Mouse (Mus musculus) gastrocnemius, postnatal 14 days (tissue): Measurements from ENCODE around the gene Ccdc187. TPM values are rescaled to one million over a fixed set of nuclear protein-coding genes. Genes with fewer than 3 reads are reported as not detected.

ENCODE experiments used
- DNase-seq: peaks from one replicate; pipeline ENCODE4 v3.0.0; 2021; ENCODE audit warnings: mixed read lengths
- intact Hi-C: fragments of 180-260 bp; cut with DNase I; formaldehyde crosslinking; loops from one replicate; pipeline ENCODE4 v1.15.1; 2025; ENCODE audit warnings: low total_unique reads
- total RNA-seq, 2 experiments: library from RNA; stranded (reverse); gene quantifications; 2 replicates each; pipeline ENCODE4 v1.2.3; 2021

Ccdc187 gene
- total RNA-seq, 2 experiments from 2014 or later = 0.04 to 0.09 TPM

DNA sequence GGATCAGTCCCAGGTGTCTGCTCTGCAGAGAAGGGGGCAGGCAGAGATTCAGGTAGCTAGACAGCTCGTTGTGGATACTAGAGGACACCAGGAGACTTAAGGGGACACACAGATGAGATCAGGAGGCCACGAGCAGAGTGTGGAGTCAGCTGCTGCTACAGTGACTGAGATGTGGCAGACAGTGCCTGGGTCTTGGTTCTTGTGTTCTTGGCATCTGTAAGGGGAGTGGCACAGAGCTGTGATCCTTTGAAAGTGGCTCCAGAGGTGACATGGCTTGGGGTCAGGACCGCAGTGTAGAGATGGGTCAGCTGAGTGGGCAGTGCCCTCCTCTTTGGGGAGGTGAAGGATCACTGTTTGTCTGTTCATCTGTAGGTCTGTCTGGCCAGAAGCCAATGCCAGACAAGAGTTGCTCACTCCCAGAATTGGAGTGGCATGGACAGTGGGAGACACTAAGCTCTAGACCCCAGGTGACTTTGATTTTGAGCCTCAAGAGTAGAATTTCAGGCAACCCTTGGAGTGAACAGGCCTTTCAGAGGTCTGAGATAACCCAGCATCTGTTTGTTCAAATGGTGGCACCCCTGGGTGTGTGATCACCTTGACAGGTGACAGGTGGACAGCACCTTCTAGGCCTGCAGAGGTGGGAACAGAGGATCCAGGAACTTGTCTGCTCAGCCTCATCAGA lies 23.8 kb upstream of the Ccdc187 start:
- DNase-seq = no peak
- intact Hi-C loops = no loop called here

DNA sequence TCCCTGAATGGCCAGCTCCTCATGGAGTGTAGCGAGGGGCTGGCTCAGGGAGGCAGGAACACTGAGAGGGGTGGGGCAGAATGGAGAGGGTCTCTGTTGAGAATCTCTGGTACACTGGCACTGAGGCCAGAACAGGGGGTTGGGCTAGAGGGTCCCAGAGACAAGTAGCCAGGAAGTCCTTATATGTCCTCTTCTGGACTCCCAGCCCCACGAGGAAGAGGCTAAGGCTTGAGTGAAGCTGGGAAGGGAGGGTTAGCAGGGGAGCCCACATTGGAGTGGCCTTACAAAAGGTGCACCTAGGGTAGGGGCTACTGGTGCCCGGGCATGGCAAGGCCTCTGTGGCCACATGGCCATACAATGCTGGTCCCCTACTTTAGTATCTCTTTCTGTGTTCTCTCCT lies 23.0 kb upstream of the Ccdc187 start:
- intact Hi-C loops = no loop called here
- no peak for DNase-seq

DNA sequence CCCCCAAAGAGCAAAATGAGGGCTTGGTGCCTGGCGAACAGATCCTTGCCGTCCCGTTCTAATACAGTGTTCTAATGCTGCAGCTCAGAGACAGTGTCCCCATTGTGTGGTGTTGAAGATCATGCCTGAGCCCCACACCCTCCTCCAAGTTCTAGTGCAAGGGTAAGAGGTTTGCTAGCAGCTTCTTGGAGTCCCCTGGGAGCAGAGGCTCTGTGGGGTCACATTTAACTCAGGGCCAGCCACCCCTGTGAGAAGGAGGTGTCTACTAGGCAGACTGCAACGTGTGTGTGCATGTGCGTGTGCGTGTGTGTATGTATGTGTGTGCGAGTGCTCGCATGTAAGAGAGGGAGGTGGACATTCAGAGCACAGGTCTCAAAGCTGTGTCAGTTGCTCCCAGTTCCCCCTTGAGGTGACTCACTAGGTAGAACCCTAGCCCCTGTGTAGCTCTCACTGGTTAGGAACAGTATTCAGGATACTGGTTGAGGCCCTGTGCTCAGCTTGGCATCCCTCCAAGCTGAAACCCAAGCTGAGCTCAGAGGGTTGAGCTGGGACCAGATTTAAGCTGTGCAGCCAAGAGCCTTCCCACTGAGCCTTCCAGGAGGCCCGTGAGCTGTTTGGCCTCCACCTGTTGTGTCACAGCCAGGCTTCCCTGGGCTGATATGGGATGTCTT lies 22.4 kb upstream of the Ccdc187 start:
- DNase-seq = peak; percentile 43
- intact Hi-C loops = no loop called here

GRCm38 (mm10) chr2:26315925-26316311 lies 21.6 kb upstream of the Ccdc187 start:
- intact Hi-C loops = no loop called here
- DNase-seq = peak; percentile 62

DNA sequence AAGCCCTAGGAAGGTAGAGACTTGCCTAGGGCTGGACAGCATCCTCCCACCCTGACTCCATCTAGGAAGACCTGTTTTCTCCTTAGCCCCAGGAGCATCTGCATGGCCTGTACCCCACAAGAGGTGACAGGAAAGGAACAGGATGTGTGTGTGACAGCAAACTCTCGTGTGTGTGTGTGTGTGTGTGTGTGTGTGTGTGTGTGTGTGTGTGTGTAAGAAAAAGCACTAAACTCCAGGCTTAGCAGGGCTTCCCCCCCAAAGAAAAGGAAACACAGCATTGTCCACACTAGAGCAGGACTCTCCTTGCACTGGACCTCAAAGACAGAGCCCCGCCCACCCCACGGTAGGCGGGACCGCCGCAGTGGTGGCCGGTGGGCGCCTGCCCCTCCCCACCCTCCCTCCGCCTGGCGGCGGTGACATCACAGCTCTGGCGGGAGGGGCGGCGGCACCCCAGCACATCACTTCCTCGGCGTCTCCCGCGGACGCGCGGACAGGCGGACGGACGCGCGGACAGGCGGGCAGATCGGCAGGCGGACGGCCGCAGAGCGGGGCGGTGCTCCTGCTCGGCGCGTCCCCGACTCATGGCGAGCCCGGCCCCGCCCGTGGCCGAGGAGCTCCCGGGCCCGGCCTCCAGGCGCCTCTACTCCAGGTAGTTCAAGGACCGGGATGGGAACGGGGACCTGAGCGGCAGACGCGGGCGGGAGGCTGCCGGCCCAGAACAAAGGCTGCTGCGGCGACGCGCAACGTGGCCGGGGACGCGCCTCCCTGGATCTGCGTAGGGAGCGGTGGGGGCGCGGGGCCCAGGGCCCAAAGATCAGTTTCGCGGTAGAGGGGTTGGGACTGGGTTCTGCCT lies 20.9 kb upstream of the Ccdc187 start, which contains the start of gene Gpsm1:
TSS of gene Gpsm1 (plus strand) at position 444 of the 853 bp plus-strand sequence.
- intact Hi-C loops = no loop called here

GRCm38 (mm10) chr2:26314281-26315071 lies 20.1 kb upstream of the Ccdc187 start:
- peak; percentile 82 for DNase-seq
- intact Hi-C loops = no loop called here

More for the DNA sequence above, 20.9 kb upstream of the Ccdc187 start, which contains the start of gene Gpsm1:
- peak; percentile 89 for DNase-seq

DNA sequence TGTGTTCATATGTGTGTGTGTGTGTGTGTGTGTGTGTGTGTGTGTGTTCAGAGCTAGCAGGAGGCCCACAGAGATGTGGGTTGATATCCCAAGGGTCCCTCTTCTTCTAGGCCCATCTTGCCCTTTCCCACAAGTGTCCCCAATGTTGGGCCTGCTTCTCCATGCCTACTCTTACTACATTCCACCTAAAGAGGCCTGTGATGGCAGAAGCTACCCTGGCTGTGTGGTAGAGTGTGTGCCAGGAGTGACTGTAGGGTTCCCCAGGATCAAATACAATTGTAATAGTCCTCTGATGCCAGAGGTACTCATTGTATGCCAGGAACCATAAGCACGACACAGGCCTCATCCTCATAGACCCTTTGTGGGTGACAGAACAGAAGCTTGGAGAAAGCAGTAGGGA lies 19.0 kb upstream of the Ccdc187 start:
- intact Hi-C loops = no loop called here
- no peak for DNase-seq

- no peak for DNase-seq
- intact Hi-C loops = no loop called here
These were observed 18.5 kb upstream of the Ccdc187 start for GRCm38 (mm10) chr2:26312812-26313211.

DNA sequence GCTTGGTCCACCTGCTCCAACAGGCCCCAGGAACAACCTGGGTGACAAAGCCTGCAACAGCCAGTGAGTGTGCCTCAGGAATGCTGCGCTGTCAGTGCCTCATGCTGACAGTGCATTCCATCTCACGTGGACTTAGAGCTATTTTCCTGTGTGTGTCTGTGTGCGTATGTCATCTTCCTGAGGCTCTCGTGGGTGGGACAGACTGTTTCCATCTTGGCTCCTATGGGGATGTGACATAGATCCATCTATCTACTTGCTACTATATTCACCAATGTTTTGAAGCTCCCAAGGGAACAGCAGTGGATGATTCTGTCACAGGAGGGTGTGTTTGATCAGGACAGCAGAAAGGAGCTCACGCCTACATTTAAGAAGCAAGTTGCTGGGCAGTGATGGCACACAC lies 17.6 kb upstream of the Ccdc187 start:
- DNase-seq = no peak
- intact Hi-C loops = no loop called here

GRCm38 (mm10) chr2:26309739-26310138 lies 15.4 kb upstream of the Ccdc187 start:
- intact Hi-C loops = no loop called here
- DNase-seq = peak; percentile 57

DNA sequence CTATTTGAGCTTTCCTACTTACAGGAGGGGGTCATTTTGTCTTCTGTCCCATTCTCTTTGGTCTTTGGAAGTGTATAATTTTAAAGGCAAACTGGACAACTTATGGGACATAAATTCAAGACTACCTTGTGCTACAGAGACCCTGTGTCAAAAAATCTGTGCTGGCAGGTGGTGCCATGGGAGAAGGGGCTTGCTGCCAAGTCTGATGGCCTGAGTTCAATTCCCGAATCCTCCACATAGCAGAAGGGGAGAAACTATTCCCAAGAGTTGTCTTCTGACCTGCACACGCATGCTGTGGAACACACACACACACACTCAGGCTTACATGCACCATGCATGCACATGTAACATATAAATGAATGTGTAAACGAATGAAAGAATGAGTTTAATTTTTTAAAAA lies 12.3 kb upstream of the Ccdc187 start:
- DNase-seq = no peak
- intact Hi-C loops = no loop called here

DNA sequence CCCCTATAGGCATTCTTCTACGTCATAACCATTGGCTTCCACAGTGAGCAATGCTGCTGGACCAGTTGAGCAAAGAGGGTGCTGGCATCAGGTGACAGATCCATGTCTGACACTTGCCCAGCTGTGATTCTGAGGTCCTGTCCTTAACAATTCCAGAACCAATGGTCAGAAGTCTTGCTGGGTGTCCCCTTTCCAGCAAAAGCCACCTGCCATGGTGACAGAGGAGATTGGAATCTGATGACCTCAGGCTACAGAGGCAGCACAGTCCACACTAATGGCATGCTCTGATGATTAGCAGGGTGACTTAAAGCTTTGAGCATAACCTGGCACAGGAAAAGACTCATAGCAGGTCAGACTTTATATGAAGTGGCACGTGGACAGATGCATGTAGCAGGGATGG lies 11.2 kb upstream of the Ccdc187 start:
- intact Hi-C loops = no loop called here

DNA sequence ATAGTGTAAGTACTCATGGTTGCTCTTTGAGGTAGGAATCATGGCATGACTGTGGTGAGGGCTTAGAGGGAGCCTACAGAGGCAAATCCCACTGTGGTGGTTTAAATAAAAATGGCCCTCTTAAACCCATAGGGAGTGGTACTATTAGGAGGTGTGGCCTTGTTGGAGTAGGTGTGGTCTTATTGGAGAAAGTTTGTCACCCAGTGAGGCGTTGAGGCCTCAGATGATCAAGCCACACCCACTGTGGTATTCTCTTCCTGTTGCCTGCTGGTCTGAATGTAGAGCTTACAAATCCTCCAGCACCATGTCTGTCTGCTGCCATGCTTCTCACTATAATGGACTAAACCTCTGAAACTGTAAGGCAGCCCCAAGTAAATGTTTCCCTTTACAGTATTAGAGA lies 10.4 kb upstream of the Ccdc187 start:
- intact Hi-C loops = no loop called here
- DNase-seq = no peak

More for the DNA sequence above, 11.2 kb upstream of the Ccdc187 start:
- DNase-seq = no peak

DNA sequence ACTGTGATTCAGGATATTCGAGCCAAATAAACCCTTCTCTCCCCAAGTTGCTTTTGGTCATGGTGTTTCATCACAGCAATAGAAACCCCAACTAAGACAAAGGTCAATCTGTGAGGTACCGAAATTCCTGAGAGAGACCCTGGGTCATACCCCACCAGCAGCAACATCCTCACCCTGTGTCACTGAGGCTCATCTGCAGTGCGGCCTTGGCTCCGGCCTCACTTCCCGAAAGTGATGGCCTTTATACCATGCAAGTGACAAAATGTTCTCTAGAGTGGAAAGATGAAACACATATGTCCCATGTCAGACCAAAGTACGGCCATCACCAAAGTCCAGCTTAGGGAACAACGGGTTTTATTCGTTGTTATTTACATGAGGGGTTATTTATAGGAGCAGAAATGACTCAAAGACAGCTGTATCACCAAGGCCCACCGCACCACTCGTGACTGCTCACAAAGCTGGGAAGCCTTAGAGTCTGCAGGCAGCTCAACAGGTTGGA lies 7.7 kb upstream of the Ccdc187 start:
- intact Hi-C loops = no loop called here
- DNase-seq = no peak

DNA sequence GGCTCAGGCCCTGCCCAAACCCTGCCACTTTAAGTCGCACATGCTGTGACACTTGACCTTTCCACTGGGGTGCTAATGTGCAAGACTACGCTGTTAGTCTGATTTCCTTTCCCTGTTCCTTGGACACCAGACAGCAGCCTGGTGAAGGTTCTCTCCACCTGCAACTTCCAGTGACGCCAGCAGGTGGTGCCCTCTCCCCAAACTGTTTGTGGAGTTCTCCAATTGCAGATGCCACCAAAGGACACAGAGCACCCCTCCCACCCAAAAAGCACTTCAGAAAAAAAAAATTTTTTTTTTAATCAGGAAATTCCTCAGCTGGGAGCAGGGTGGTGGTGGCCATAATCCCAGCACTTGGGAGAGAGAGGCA lies 6.4 kb upstream of the Ccdc187 start:
- intact Hi-C loops = no loop called here

GRCm38 (mm10) chr2:26300161-26300807 lies 5.9 kb upstream of the Ccdc187 start:
- DNase-seq = no peak
- intact Hi-C loops = no loop called here

More for the DNA sequence above, 6.4 kb upstream of the Ccdc187 start:
- peak; percentile 87 for DNase-seq

DNA sequence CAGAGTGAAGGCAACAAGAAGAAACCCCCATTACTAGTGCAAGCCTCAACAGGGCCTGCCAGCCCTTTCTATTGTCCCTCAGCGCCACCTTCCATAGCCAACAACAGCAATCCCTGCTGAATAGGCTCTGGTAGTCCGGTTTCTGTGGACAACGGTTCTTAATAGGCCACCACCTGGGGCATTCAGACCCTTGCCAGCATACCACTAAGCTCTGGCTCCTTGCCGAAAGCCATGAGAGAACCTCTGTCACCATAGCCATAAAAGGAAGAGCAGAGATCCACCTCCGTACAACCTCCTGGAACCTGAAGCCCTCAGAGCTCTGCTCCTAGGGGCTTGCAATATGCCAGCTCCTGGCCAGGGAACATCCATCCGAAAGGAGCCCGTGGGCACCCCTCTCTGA lies 5.0 kb upstream of the Ccdc187 start:
- intact Hi-C loops = no loop called here
- no peak for DNase-seq

DNA sequence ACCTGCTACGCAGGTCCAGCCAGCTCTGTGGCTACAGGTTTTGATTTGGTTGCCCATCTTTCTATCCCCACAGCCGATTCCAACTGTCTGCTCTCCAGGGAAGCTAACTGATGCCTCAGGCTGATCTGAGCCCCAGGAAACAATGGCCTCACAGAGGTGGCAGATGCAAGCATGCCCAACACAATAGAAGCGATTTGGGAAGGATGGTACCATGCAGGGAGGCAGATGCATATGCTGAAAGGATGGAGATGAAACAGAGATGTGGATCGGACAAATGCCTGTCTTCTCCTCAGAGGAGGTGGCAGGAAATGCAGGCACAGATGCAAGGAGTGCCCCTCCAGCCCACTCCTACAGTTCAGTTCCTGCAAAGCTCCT lies 4.5 kb upstream of the Ccdc187 start:
- no peak for DNase-seq
- intact Hi-C loops = no loop called here
